Mouse (Mus musculus) MEL (cell line): ENCODE measurements around the gene Slc2a3.

ENCODE experiments used
- CTCF ChIP-seq, 3 experiments: IDR thresholded peaks in 2 of 3; conservative IDR thresholded peaks in 1 of 3; 2 replicates each; pipeline ENCODE4 v1.5.1; 2011 to 2012; ENCODE audit warnings: low read length in 3 of 3, low read depth in 2 of 3, mild to moderate bottlenecking in 2 of 3, improper control_type of control experiment in 1 of 3, inconsistent platforms in 1 of 3, mixed read lengths in 1 of 3, moderate library complexity in 1 of 3; ENCODE audit not compliant: control insufficient read depth in 1 of 3, insufficient read depth in 1 of 3, poor library complexity in 1 of 3, severe bottlenecking in 1 of 3
- EP300 ChIP-seq, 2 experiments: IDR thresholded peaks; 2 replicates each; pipeline ENCODE4 v1.6.1; 2011; ENCODE audit warnings: improper control_type of control experiment in 2 of 2, low read length in 2 of 2, low read depth in 1 of 2, mild to moderate bottlenecking in 1 of 2
- MAFK ChIP-seq: IDR thresholded peaks from 2 replicates; pipeline ENCODE4 v1.6.1; 2011; ENCODE audit warnings: low read depth, mild to moderate bottlenecking, low read length, improper control_type of control experiment, borderline replicate concordance
- MAX ChIP-seq: IDR thresholded peaks from 2 replicates; pipeline ENCODE4 v1.6.1; 2011; ENCODE audit warnings: low read length, improper control_type of control experiment
- NRF1 ChIP-seq: IDR thresholded peaks from 2 replicates; pipeline ENCODE4 v1.6.1; 2014; ENCODE audit warnings: low read depth, mild to moderate bottlenecking, inconsistent platforms, low read length, improper control_type of control experiment, moderate library complexity; ENCODE audit not compliant: poor library complexity, insufficient read depth, severe bottlenecking
- POLR2A ChIP-seq, 2 experiments: IDR thresholded peaks; 2 replicates each; pipeline ENCODE4 v1.6.1; 2011 to 2012; ENCODE audit warnings: low read length in 2 of 2, mild to moderate bottlenecking in 2 of 2, control low read depth in 1 of 2, improper control_type of control experiment in 1 of 2, low read depth in 1 of 2, moderate library complexity in 1 of 2; ENCODE audit not compliant: control insufficient read depth in 1 of 2, insufficient read depth in 1 of 2, poor library complexity in 1 of 2
- TAL1 ChIP-seq: IDR thresholded peaks from 2 replicates; pipeline ENCODE4 v1.6.1; 2012; ENCODE audit warnings: mild to moderate bottlenecking, inconsistent platforms, low read length, moderate library complexity, mixed read lengths
- USF2 ChIP-seq, 2 experiments: IDR thresholded peaks; 2 replicates each; pipeline ENCODE4 v1.6.1; 2011 to 2012; ENCODE audit warnings: improper control_type of control experiment in 2 of 2, low read length in 2 of 2, borderline replicate concordance in 1 of 2, inconsistent platforms in 1 of 2, low read depth in 1 of 2, mild to moderate bottlenecking in 1 of 2; ENCODE audit not compliant: insufficient read depth in 1 of 2
- ZC3H11A ChIP-seq: IDR thresholded peaks from 2 replicates; pipeline ENCODE4 v1.6.1; 2012; ENCODE audit warnings: low read depth, mild to moderate bottlenecking, inconsistent platforms, low read length, improper control_type of control experiment

DNA sequence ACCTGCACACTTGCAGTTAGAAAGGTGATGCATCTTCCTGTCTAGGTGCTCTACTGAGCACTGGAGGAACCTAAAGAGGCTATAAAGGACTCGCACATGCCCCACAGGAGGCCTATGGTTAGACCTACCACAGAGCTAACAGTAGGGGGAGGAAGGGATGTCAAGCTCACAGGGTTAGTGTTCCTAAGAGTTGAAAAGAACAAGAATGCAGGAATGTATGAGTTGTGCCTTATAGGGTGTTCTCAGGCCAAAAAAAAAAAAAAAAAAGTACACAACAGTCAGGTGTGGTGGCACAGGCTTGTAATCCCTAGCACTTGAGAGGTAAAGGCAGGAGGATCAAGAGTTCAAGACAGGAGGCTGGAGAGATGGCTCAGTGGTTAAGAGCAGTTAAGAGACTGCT lies 21.5 kb downstream of the Slc2a3 start:
- TF ChIP-seq MAX (no peak), CTCF (IDR thresholded peaks at IDR 0.05 in 2 of 3, conservative IDR thresholded peaks at IDR 0.05 in 1 of 3; ENCODE audit: control insufficient read depth in 1 of 3, insufficient read depth in 1 of 3, low read depth in 2 of 3, low read length in 3 of 3, poor library complexity in 1 of 3, severe bottlenecking in 1 of 3) (no peak), USF2 (IDR thresholded peaks at IDR 0.05; ENCODE audit: borderline replicate concordance in 1 of 2, insufficient read depth in 1 of 2, low read depth in 1 of 2, low read length in 2 of 2) (no peak), EP300 (IDR thresholded peaks at IDR 0.05; ENCODE audit: low read depth in 1 of 2, low read length in 2 of 2) (no peak), POLR2A (IDR thresholded peaks at IDR 0.05; ENCODE audit: control insufficient read depth in 1 of 2, insufficient read depth in 1 of 2, low read depth in 1 of 2, low read length in 2 of 2, poor library complexity in 1 of 2) (no peak), TAL1 (no peak), MAFK (no peak), ZC3H11A (no peak), NRF1 (no peak)
